20 mouse cellular contexts compared by ENCODE assay signal in the genomic region with DNA sequence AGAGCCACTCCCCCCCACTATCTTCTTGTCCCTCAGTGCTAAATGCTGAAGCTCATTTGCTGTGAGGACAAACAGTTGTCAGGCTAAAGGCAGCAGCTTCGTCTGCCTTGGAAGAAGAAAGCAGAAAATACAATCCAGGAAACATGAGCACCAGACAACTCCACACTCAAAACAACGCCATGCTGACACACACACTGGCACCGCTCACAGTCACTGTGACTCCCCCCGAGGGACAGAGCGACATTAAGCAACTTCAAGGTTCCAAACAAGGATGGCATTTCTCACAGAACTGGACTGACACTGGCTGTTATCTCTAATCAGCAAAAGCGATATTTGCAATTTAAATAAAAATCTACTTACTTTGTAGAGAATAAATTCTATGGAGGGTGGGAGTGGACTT.
DNase-seq lines count a peak whose midpoint lies in the region.
"Had no signal": no experiment of that assay in that cellular context is flagged by ENCODE, and none has a peak within 500 bp of the region (broad histone marks: within the 10 kb centered on the region; RNA-seq: fewer than 3 reads in every experiment).

No protein-coding gene starts in this region.

- H3K27ac ChIP-seq in heart, embryonic 10.5 days, result no peak overlapping the region
- H3K27ac ChIP-seq: forebrain, embryonic 10.5 days; forebrain, embryonic 13.5 days; heart, embryonic 15.5 days; hindbrain, embryonic 10.5 days; hindbrain, embryonic 13.5 days; intestine, embryonic 15.5 days had no signal

- peak; percentile 19 for DNase-seq in heart, adult 11 months
- no peak for DNase-seq in heart, embryonic 10.5 days (ENCODE audit: low spot score)
- peak; percentile 42 for DNase-seq in adrenal gland, postnatal 10 days
- peak; percentile 65 for DNase-seq in adrenal gland, postnatal 14 days
- DNase-seq in kidney, postnatal 14 days, result no peak
- no peak for DNase-seq in urinary bladder, postnatal 4 days (ENCODE audit: low spot score in 2 of 2)
- DNase-seq: cerebellum, adult 18-20 months; cerebellum, adult 9-10 months; cerebellum, postnatal 14 days; gastrocnemius, postnatal 10 days; gastrocnemius, postnatal 36 days; heart, postnatal 10 days; heart, postnatal 36 days had no signal

- no peaks in the 10 kb centered on the region for H3K27me3 ChIP-seq in heart, embryonic 10.5 days (ENCODE audit: insufficient read depth, poor library complexity, severe bottlenecking)
- H3K27me3 ChIP-seq: forebrain, embryonic 13.5 days; heart, embryonic 12.5 days; heart, embryonic 15.5 days; hindbrain, embryonic 13.5 days; intestine, embryonic 15.5 days had no signal

- peaks cover 9% of the 10 kb centered on the region for H3K36me3 ChIP-seq in heart, embryonic 10.5 days
- H3K36me3 ChIP-seq: heart, embryonic 15.5 days had no signal

- H3K4me1 ChIP-seq in heart, embryonic 10.5 days, result no peaks in the 10 kb centered on the region
- H3K4me1 ChIP-seq: forebrain, embryonic 10.5 days; forebrain, embryonic 13.5 days; heart, embryonic 15.5 days; hindbrain, embryonic 10.5 days; hindbrain, embryonic 13.5 days; intestine, embryonic 15.5 days had no signal

- WGBS in heart, embryonic 10.5 days, result 64% methylated on average over 6 of the region's 6 CpGs

- H3K4me3 ChIP-seq in heart, embryonic 10.5 days, result no peak overlapping the region
- H3K4me3 ChIP-seq: forebrain, embryonic 10.5 days; forebrain, embryonic 13.5 days; heart, embryonic 12.5 days; heart, embryonic 15.5 days; hindbrain, embryonic 10.5 days; hindbrain, embryonic 13.5 days; intestine, embryonic 15.5 days had no signal

- H3K9me3 ChIP-seq in heart, embryonic 10.5 days, result no peaks in the 10 kb centered on the region
- H3K9me3 ChIP-seq: forebrain, embryonic 10.5 days; heart, embryonic 15.5 days; hindbrain, embryonic 10.5 days; intestine, embryonic 15.5 days had no signal

Comparison
In these comparisons a context has a peak if more than half of its experiments do, and no peak if none do; other contexts are left out.
1. DNase-seq: peak in heart, adult 11 months (single experiment), adrenal gland, postnatal 10 days (single experiment) and adrenal gland, postnatal 14 days (single experiment); none in heart, embryonic 10.5 days (single experiment), kidney, postnatal 14 days (single experiment) and urinary bladder, postnatal 4 days (0 of 2).